8 mouse cellular contexts compared by ENCODE assay signal in genomic region chr6:112946895-112947436, GRCm38 (mm10). TPM values are rescaled to one million over a fixed set of nuclear protein-coding genes. Genes with fewer than 3 reads are reported as not detected.
DNase-seq lines count a peak whose midpoint lies in the region; ATAC-seq and TF ChIP-seq lines count a peak whose summit lies in the region.

Gene Srgap3 (minus strand): TSS chr6:112947266.

- peaks cover 5% of the 10 kb centered on the region; the same call in 1 of the 2 replicates for H3K36me3 ChIP-seq in forebrain, embryonic 11.5 days (ENCODE audit: control insufficient read depth, insufficient read depth, low read length)
- H3K36me3 ChIP-seq in heart, embryonic 16.5 days (ENCODE audit: control insufficient read depth, insufficient read depth) = no peaks in the 10 kb centered on the region
- H3K36me3 ChIP-seq in liver, embryonic 14.5 days (replicated peaks; ENCODE audit: control insufficient read depth, insufficient read depth, low read depth) = no peaks in the 10 kb centered on the region
- no peaks in the 10 kb centered on the region for H3K36me3 ChIP-seq in stomach, postnatal 0 days (ENCODE audit: control insufficient read depth, insufficient read depth, low read length)

- under 1% methylated on average over 31 of the region's 31 CpGs for WGBS in forebrain, embryonic 11.5 days
- under 1% methylated on average over 31 of the region's 31 CpGs for WGBS in heart, embryonic 16.5 days
- 1% methylated on average over 31 of the region's 31 CpGs for WGBS in liver, embryonic 14.5 days (ENCODE audit: insufficient replicate concordance)
- WGBS in stomach, postnatal 0 days = under 1% methylated on average over 31 of the region's 31 CpGs

- ATAC-seq in forebrain, embryonic 11.5 days (replicated peaks; ENCODE audit: low FRiP score) = peak; percentile 93
- peak; percentile 92 for ATAC-seq in heart, embryonic 16.5 days (replicated peaks; ENCODE audit: extremely low read depth, insufficient read depth, low FRiP score)
- ATAC-seq in liver, embryonic 14.5 days (ENCODE audit: insufficient read depth) = peak; percentile 80
- ATAC-seq in stomach, postnatal 0 days (ENCODE audit: low FRiP score, low TSS enrichment) = peak; percentile 92

- H3K9me3 ChIP-seq in forebrain, embryonic 11.5 days (ENCODE audit: control insufficient read depth, low read length) = no peaks in the 10 kb centered on the region
- no peaks in the 10 kb centered on the region for H3K9me3 ChIP-seq in heart, embryonic 16.5 days (replicated peaks; ENCODE audit: control insufficient read depth, low read length)
- H3K9me3 ChIP-seq in liver, embryonic 14.5 days (ENCODE audit: control insufficient read depth, low read length) = no peaks in the 10 kb centered on the region
- no peaks in the 10 kb centered on the region for H3K9me3 ChIP-seq in stomach, postnatal 0 days (ENCODE audit: control insufficient read depth, low read length)

- no peak for TF ChIP-seq EP300 in liver, embryonic 14.5 days (IDR thresholded peaks at IDR 0.05; ENCODE audit: low read depth)
- no peak for TF ChIP-seq EP300 in stomach, postnatal 0 days (optimal IDR thresholded peaks at IDR 0.05)

- peak within 1 kb of the TSS; percentile 79 for H3K4me3 ChIP-seq in forebrain, embryonic 11.5 days (ENCODE audit: low read depth, low read length)
- H3K4me3 ChIP-seq in heart, embryonic 16.5 days (ENCODE audit: low read length) = peak within 1 kb of the TSS; percentile 70
- peak within 1 kb of the TSS; percentile 50 to 69 for H3K4me3 ChIP-seq in liver, embryonic 14.5 days (ENCODE audit: insufficient read depth in 1 of 2, low read depth in 2 of 2, low read length in 2 of 2)
- peak within 1 kb of the TSS; percentile 65 for H3K4me3 ChIP-seq in stomach, postnatal 0 days (ENCODE audit: low read depth, low read length)

- peak within 1 kb of the TSS; percentile 71 for H3K9ac ChIP-seq in forebrain, embryonic 11.5 days (ENCODE audit: low read length)
- H3K9ac ChIP-seq in heart, embryonic 16.5 days (ENCODE audit: low read length) = peak within 1 kb of the TSS; percentile 74
- H3K9ac ChIP-seq in liver, embryonic 14.5 days (replicated peaks) = peak within 1 kb of the TSS; percentile 50
- peak within 1 kb of the TSS; percentile 73 for H3K9ac ChIP-seq in stomach, postnatal 0 days (ENCODE audit: low read length)

- H3K4me2 ChIP-seq in forebrain, embryonic 11.5 days (ENCODE audit: low read depth, low read length, severe bottlenecking) = peak within 1 kb of the TSS; percentile 76
- peak within 1 kb of the TSS; percentile 92 for H3K4me2 ChIP-seq in heart, embryonic 16.5 days (ENCODE audit: low read depth, low read length)
- H3K4me2 ChIP-seq in liver, embryonic 14.5 days (ENCODE audit: low read depth) = peak within 1 kb of the TSS; percentile 62
- peak within 1 kb of the TSS; percentile 76 for H3K4me2 ChIP-seq in stomach, postnatal 0 days (replicated peaks; ENCODE audit: low read depth)

- peak within 1 kb of the TSS; percentile 84 for H3K27ac ChIP-seq in forebrain, embryonic 11.5 days (ENCODE audit: low read depth, low read length)
- H3K27ac ChIP-seq in heart, embryonic 16.5 days (ENCODE audit: low read length) = peak within 1 kb of the TSS; percentile 63
- no peak within 1 kb of the TSS for H3K27ac ChIP-seq in liver, embryonic 14.5 days
- peak within 1 kb of the TSS; percentile 65 for H3K27ac ChIP-seq in stomach, postnatal 0 days (replicated peaks)

- H3K27me3 ChIP-seq in forebrain, embryonic 11.5 days (ENCODE audit: control insufficient read depth, insufficient read depth, low read length) = no peaks in the 10 kb centered on the region
- no peaks in the 10 kb centered on the region for H3K27me3 ChIP-seq in heart, embryonic 16.5 days (ENCODE audit: control insufficient read depth, insufficient read depth, low read length)
- peaks cover 2% of the 10 kb centered on the region; the same call in 1 of the 2 replicates for H3K27me3 ChIP-seq in liver, embryonic 14.5 days (ENCODE audit: control insufficient read depth, insufficient read depth, low read length)
- H3K27me3 ChIP-seq in stomach, postnatal 0 days (ENCODE audit: control insufficient read depth, insufficient read depth, low read length) = no peaks in the 10 kb centered on the region

- H3K4me1 ChIP-seq in forebrain, embryonic 11.5 days (replicated peaks; ENCODE audit: control insufficient read depth, insufficient read depth, low read length) = peaks cover 20% of the 10 kb centered on the region
- H3K4me1 ChIP-seq in heart, embryonic 16.5 days (ENCODE audit: control insufficient read depth, insufficient read depth, low read length) = peaks cover 14% of the 10 kb centered on the region; the same call in 1 of the 2 replicates
- H3K4me1 ChIP-seq in liver, embryonic 14.5 days (replicated peaks; ENCODE audit: control insufficient read depth in 2 of 2, insufficient read depth in 2 of 2, low read length in 1 of 2) = 0 out of 4 replicates have a peak, but pooled peaks cover 0 to 4% of the 10 kb centered on the region in 2 experiments
- H3K4me1 ChIP-seq in stomach, postnatal 0 days (replicated peaks; ENCODE audit: control insufficient read depth, insufficient read depth) = no peaks in the 10 kb centered on the region; the same call in 1 of the 2 replicates

- peak; percentile 10 for DNase-seq in CD4-positive helper T cell, adult 2 months (ENCODE audit: low read depth, low spot score)
- DNase-seq in brain, embryonic 18.5 days (ENCODE audit: low read depth, low spot score) = peak; percentile 73
- peak; percentile 88 for DNase-seq in forebrain, embryonic 11.5 days (ENCODE audit: low spot score)
- peak; percentile 83 to 84 for DNase-seq in kidney, postnatal 36 days
- DNase-seq in liver, embryonic 14.5 days (ENCODE audit: low read depth in 3 of 3, low spot score in 3 of 3) = peak; percentile 18 to 32 (median 22)
- DNase-seq in neural tube, embryonic 10.5 days (ENCODE audit: extremely low spot score, low spot score) = peak; percentile 78
- peak; percentile 88 for DNase-seq in stomach, postnatal 0 days (ENCODE audit: low spot score)

- TF ChIP-seq CTCF in liver, embryonic 14.5 days (IDR thresholded peaks at IDR 0.05; ENCODE audit: low read depth) = 0 out of 2 replicates have a peak, but pooled peaks have one; percentile 16
- TF ChIP-seq CTCF in stomach, postnatal 0 days (IDR thresholded peaks at IDR 0.05; ENCODE audit: low read depth) = peak; percentile 19; the same call in 1 of the 2 replicates

RNA-seq across cellular contexts. Expression of gene Srgap3, which starts in this region (rescaled TPM):
- 37.8 and 38.5 TPM in 2 replicates for polyA plus RNA-seq in forebrain, embryonic 11.5 days (2014; fragmentation: Nextera tagmentation; extraction: Ambion mirVana)
- 1.0 and 1.1 TPM in 2 replicates for polyA plus RNA-seq in heart, embryonic 16.5 days (2015; fragmentation: Nextera tagmentation; extraction: Ambion mirVana)
- polyA plus RNA-seq in liver, embryonic 14.5 days (2012; rRNA removed) = 0.26 and 0.27 TPM in 2 replicates
- polyA plus RNA-seq in liver, embryonic 14.5 days (2014; fragmentation: Nextera tagmentation; extraction: Ambion mirVana) = 0.20 and 0.35 TPM in 2 replicates
- 1.5 and 1.6 TPM in 2 replicates for polyA plus RNA-seq in stomach, postnatal 0 days (2015; fragmentation: Nextera tagmentation; extraction: Ambion mirVana)

Comparison
In these comparisons a context has a peak if more than half of its experiments do, and no peak if none do; other contexts are left out.
1. RNA of gene Srgap3 (polyA plus RNA-seq): 37.8 to 38.5 TPM in forebrain, embryonic 11.5 days; 1.5 to 1.6 TPM in stomach, postnatal 0 days, 1.0 to 1.1 TPM in heart, embryonic 16.5 days and 0.20 to 0.35 TPM in liver, embryonic 14.5 days; every median in the first group is over 10 times any median in the second.
2. Peak in DNase-seq, ATAC-seq, H3K4me3 ChIP-seq, H3K9ac ChIP-seq and H3K4me2 ChIP-seq in liver, embryonic 14.5 days; RNA of the gene not detected or under 1 TPM.
3. DNase-seq: peak in every context shown above with its lines; median percentile 88 in forebrain, embryonic 11.5 days; 88 in stomach, postnatal 0 days; 84 in kidney, postnatal 36 days; 78 in neural tube, embryonic 10.5 days; 73 in brain, embryonic 18.5 days; 22 in liver, embryonic 14.5 days; 10 in CD4-positive helper T cell, adult 2 months.
4. Peak in every context shown above with its lines, with median percentiles within 50 percentile points of each other: ATAC-seq, H3K4me2 ChIP-seq, H3K4me3 ChIP-seq and H3K9ac ChIP-seq.